Mouse (Mus musculus) liver, embryonic 14.5 days (tissue): Measurements from ENCODE around the gene Caskin2.

Experiments
- CTCF ChIP-seq: IDR thresholded peaks from 2 replicates; pipeline ENCODE4 v1.5.1; 2016; ENCODE audit warnings: antibody characterized with exemption, low read depth, control low read depth
- EP300 ChIP-seq: IDR thresholded peaks from 2 replicates; pipeline ENCODE4 v1.6.1; 2016; ENCODE audit warnings: antibody characterized with exemption, low read depth

DNA sequence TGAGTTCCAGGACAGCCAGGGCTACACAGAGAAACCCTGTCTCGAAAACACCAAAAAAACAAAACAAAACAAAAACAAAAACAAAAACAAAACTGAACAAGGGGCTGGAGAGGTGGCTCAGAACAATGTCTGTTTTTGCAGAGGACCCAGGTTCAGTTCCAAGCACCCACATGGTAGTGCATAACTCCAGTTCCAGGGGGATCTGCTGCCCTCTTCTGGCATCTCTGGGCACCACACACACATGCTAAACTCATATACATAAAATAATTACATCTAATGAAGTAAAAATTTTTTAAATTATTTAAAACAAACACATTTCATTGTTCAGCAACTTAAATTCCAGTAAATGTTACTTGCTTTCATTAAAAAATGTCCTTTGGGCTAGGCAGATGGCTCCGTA, 32.4 kb upstream of the Caskin2 start:
- TF ChIP-seq CTCF (peak; percentile 39; the same call in 1 of the 2 replicates), EP300 (no peak)
